Mouse (Mus musculus): ENCODE results near the gene Atg101. TPM values are rescaled to one million over a fixed set of nuclear protein-coding genes. Genes with fewer than 3 reads are reported as not detected.

The Atg101 gene
- polyA plus RNA-seq, 1 experiment from 2014 or later, result 74.4 TPM

DNA sequence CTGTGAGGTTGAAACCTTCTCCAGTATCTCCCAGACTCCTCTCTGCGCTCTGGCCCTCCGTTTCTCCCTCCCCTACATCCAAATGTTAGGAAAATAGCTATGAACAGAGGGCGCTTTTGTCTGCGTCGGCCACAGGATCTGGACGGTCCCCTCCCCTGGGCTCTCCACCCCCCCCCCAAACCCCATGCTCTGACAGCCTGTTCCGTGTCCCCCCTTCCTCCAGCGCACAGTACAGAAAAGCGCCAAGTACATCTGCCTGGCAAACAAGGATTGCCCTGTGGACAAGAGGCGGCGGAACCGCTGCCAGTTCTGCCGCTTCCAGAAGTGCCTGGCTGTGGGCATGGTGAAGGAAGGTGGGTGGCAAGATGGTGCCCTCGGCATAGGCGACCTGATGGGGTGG lies 12.6 kb upstream of the Atg101 start:
- no peak overlapping the region for H3K4me3 ChIP-seq (ENCODE audit: low read depth, low read length)
- H3K9me3 ChIP-seq (ENCODE audit: control insufficient read depth, low read length), result no peaks in the 10 kb centered on the region
- peaks cover 2% of the 10 kb centered on the region; the same call in 1 of the 2 replicates for H3K36me3 ChIP-seq (ENCODE audit: control insufficient read depth, insufficient read depth, low read length)
- H3K27me3 ChIP-seq (ENCODE audit: control insufficient read depth, insufficient read depth, low read length), result peaks cover 12% of the 10 kb centered on the region
- H3K27ac ChIP-seq (ENCODE audit: low read depth, low read length), result no peak overlapping the region
- 85% methylated on average over 15 of the region's 15 CpGs for WGBS
- H3K4me1 ChIP-seq (ENCODE audit: control insufficient read depth, insufficient read depth, low read length), result 0 out of 2 replicates have a peak, but pooled peaks cover 2% of the 10 kb centered on the region
- no peak overlapping the region for H3K9ac ChIP-seq (ENCODE audit: low read length)
- no peak for ATAC-seq (ENCODE audit: insufficient read depth, low FRiP score, low TSS enrichment)
- H3K4me2 ChIP-seq (ENCODE audit: low read depth), result no peak overlapping the region
- DNase-seq (ENCODE audit: low spot score), result no peak

DNA sequence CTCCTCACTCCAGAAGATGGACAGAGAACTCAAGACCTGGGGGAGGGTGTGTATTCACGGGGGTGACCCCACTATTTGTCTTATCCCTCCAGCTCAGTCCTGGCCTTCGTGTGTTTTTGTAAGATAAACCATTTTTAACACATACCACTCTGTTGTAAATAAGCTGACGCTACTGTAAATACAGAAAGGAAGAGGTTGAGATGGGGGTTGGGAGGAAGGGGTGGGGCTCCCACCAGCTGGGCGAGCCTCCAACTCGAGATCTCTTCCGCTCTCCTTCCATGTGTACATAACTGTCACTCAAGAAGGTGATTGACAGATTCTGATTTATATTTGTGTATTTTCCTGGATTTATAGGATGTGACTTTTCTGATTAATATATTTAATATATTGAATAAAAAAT lies 9.7 kb upstream of the Atg101 start:
- Histone ChIP-seq H3K4me3 (ENCODE audit: low read depth, low read length) (no peak overlapping the region), H3K9me3 (ENCODE audit: control insufficient read depth, low read length) (no peaks in the 10 kb centered on the region), H3K27me3 (ENCODE audit: control insufficient read depth, insufficient read depth, low read length) (no peaks in the 10 kb centered on the region), H3K4me1 (ENCODE audit: control insufficient read depth, insufficient read depth, low read length) (peaks cover 2% of the 10 kb centered on the region; the same call in 1 of the 2 replicates), H3K36me3 (ENCODE audit: control insufficient read depth, insufficient read depth, low read length) (peaks cover 2% of the 10 kb centered on the region; the same call in 1 of the 2 replicates), H3K9ac (ENCODE audit: low read length) (no peak overlapping the region), H3K4me2 (ENCODE audit: low read depth) (no peak overlapping the region), H3K27ac (ENCODE audit: low read depth, low read length) (no peak overlapping the region)
- no peak for ATAC-seq (ENCODE audit: insufficient read depth, low FRiP score, low TSS enrichment)
- WGBS, result 80% methylated on average over 6 of the region's 6 CpGs
- no peak for DNase-seq (ENCODE audit: low spot score)

DNA sequence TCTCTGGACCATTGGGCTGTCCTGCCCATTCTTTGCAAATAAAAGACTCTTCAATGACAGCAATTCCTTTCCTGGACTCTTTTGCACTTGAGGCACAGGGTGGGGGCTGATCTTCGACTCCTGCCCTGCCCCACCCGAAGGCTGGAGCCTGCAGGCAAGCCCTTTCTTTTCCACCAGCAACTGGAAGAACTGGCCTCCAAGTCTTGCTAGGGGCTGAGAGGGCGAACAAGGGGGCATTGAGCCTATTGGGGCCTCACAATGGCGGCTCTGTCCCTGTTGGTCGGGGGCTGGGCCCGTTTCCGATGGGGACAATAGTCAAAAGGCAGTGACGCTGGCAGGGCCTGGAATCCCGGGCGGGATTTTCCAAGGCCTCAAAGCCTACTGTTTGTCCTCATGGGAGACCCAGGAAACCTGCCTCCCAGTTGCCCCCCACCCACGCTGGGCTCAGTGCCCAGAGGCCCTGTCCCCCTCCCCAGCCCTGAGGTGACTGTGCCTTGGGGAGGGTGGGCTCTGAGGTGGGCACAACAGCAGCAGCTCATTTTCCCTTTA lies 6.6 kb upstream of the Atg101 start:
- Histone ChIP-seq H3K4me2 (ENCODE audit: low read depth) (no peak overlapping the region), H3K4me3 (ENCODE audit: low read depth, low read length) (no peak overlapping the region), H3K9ac (ENCODE audit: low read length) (no peak overlapping the region; the same call in 1 of the 2 replicates), H3K27ac (ENCODE audit: low read depth, low read length) (peak overlapping the region; percentile 77), H3K9me3 (ENCODE audit: control insufficient read depth, low read length) (no peaks in the 10 kb centered on the region), H3K4me1 (ENCODE audit: control insufficient read depth, insufficient read depth, low read length) (peaks cover 2% of the 10 kb centered on the region; the same call in 1 of the 2 replicates), H3K27me3 (ENCODE audit: control insufficient read depth, insufficient read depth, low read length) (no peaks in the 10 kb centered on the region), H3K36me3 (ENCODE audit: control insufficient read depth, insufficient read depth, low read length) (peaks cover 1% of the 10 kb centered on the region; the same call in 1 of the 2 replicates)
- WGBS, result 40% methylated on average over 11 of the region's 11 CpGs
- ATAC-seq (ENCODE audit: insufficient read depth, low FRiP score, low TSS enrichment), result peak; percentile 38; the same call in 1 of the 2 replicates
- peak; percentile 55 for DNase-seq (ENCODE audit: low spot score)

DNA sequence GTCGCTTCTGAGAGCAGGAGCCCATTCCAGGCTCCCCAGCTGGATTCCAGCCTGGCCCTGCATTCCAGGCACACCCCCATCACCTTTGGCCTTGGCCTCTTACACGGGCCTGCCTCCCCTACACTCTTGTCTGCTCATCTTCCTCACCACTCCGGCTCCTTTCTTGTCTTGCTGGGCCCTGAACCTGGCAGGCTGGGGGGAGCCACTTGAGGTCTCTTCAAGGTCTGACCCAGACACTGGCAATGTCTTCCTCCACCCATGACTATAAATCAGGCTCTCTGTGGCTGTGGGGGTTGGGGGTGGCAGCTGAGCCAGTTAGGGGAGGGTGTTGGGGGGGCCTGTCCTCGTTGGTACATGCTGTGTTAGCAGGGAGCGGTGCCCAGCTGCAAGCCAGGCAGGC lies 5.5 kb upstream of the Atg101 start:
- WGBS, result 49% methylated on average over 5 of the region's 5 CpGs

DNA sequence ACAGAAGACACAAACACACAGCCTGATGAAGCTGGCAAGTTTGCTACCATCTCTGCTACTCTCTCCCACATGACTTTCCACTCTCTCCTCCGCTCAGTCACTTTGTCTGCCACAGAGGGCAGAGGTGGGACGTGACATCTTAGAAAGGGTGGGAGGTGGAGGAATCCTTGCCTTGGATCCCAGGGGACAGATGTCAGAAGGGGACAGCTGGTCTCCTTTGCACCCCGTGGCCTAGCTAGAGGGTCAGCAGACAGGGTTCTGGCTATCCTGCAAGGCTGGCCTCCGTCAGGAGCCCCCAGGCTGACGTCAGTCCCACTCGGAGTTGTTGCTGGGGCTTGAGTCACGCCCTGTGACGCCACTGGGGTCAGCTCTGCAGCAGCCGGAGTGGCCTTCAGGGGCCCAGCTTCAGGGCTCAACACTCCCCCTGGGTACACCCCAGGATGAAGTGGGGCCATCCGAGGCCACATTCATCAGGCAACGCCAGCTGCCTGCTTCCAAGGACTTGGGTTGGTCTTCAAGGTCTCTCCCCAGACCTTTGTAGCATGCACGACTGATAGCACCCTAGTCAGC lies 4.6 kb upstream of the Atg101 start:
- 71% methylated on average over 12 of the region's 12 CpGs for WGBS
- Histone ChIP-seq H3K36me3 (ENCODE audit: control insufficient read depth, insufficient read depth, low read length) (no peaks in the 10 kb centered on the region), H3K9ac (ENCODE audit: low read length) (peak overlapping the region; percentile 11; the same call in 1 of the 2 replicates), H3K4me1 (ENCODE audit: control insufficient read depth, insufficient read depth, low read length) (peaks cover 2% of the 10 kb centered on the region; the same call in 1 of the 2 replicates), H3K9me3 (ENCODE audit: control insufficient read depth, low read length) (no peaks in the 10 kb centered on the region), H3K27ac (ENCODE audit: low read depth, low read length) (no peak overlapping the region), H3K4me3 (ENCODE audit: low read depth, low read length) (no peak overlapping the region), H3K27me3 (ENCODE audit: control insufficient read depth, insufficient read depth, low read length) (no peaks in the 10 kb centered on the region), H3K4me2 (ENCODE audit: low read depth) (no peak overlapping the region)
- DNase-seq (ENCODE audit: low spot score) (no peak), ATAC-seq (ENCODE audit: insufficient read depth, low FRiP score, low TSS enrichment) (no peak)

More for the DNA sequence above, 5.5 kb upstream of the Atg101 start:
- Histone ChIP-seq H3K27ac (ENCODE audit: low read depth, low read length) (no peak overlapping the region), H3K9ac (ENCODE audit: low read length) (no peak overlapping the region), H3K9me3 (ENCODE audit: control insufficient read depth, low read length) (no peaks in the 10 kb centered on the region), H3K4me1 (ENCODE audit: control insufficient read depth, insufficient read depth, low read length) (peaks cover 2% of the 10 kb centered on the region; the same call in 1 of the 2 replicates), H3K4me3 (ENCODE audit: low read depth, low read length) (no peak overlapping the region), H3K36me3 (ENCODE audit: control insufficient read depth, insufficient read depth, low read length) (no peaks in the 10 kb centered on the region), H3K27me3 (ENCODE audit: control insufficient read depth, insufficient read depth, low read length) (no peaks in the 10 kb centered on the region), H3K4me2 (ENCODE audit: low read depth) (no peak overlapping the region)
- DNase-seq (ENCODE audit: low spot score), result no peak
- no peak for ATAC-seq (ENCODE audit: insufficient read depth, low FRiP score, low TSS enrichment)

DNA sequence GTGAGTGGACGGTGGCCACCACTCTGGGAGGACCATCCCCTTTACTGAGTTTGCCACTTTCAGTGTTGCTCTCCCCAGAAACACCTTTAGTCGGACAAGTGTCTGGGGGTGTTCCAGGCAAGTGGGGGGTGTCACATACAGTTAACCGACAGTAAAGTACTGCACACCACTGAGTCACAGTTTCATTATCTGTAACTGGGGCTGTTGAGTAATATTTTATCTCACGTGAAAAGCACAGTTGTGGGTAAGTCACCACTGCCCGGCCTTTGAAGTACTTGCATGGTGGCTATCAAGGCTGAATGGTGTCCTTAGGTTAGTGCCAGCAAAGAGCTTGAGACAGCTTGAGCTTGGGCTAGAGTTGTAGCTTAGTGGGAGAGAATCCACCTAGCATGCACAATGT lies 1.6 kb upstream of the Atg101 start:
- Histone ChIP-seq H3K27ac (ENCODE audit: low read depth, low read length) (no peak overlapping the region), H3K27me3 (ENCODE audit: control insufficient read depth, insufficient read depth, low read length) (no peaks in the 10 kb centered on the region), H3K9me3 (ENCODE audit: control insufficient read depth, low read length) (no peaks in the 10 kb centered on the region), H3K4me2 (ENCODE audit: low read depth) (no peak overlapping the region), H3K4me1 (ENCODE audit: control insufficient read depth, insufficient read depth, low read length) (peaks cover 9% of the 10 kb centered on the region), H3K36me3 (ENCODE audit: control insufficient read depth, insufficient read depth, low read length) (no peaks in the 10 kb centered on the region), H3K4me3 (ENCODE audit: low read depth, low read length) (no peak overlapping the region), H3K9ac (ENCODE audit: low read length) (no peak overlapping the region)
- ATAC-seq (ENCODE audit: insufficient read depth, low FRiP score, low TSS enrichment) (no peak), DNase-seq (ENCODE audit: low spot score) (no peak)
- 81% methylated on average over 5 of the region's 5 CpGs for WGBS

DNA sequence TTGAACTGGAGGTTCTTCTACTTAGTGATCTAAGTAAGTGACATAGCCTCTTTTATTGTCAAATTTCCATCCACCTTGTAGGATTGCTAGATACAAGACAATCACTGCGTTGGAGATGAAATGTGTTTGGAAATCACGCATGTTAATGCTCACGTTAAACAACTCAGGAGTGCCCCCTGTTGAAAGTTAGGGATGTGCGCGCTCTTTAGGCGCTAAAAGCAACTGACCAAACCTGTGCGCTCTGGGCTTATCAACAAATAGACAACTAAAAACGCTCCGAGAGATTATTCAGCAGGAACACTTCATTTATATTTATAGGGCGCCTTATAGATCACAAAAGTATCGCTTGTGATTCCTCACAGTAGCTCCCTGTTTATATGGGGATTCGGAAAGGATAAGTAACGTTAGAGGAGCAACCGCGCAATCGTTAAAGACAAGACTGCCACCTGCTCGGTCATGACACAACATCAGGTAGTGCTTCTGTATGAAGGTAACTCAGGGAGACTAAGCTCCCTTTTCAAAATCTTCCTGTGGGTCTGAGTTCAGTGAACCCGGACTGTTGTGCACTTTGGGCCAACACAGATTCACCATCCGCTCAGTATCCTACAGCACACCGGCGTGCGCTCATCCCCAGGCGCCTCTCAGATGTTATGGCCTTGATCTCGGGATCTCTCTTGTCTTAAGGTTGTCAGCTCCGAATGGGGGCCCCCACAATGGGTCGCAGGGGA lies 725 bp upstream of the Atg101 start:
- 2% methylated on average over 26 of the region's 26 CpGs for WGBS
- ATAC-seq (ENCODE audit: insufficient read depth, low FRiP score, low TSS enrichment) (peak; percentile 21; the same call in 1 of the 2 replicates), DNase-seq (ENCODE audit: low spot score) (peak; percentile 55)
- no peaks in the 10 kb centered on the region for H3K36me3 ChIP-seq (ENCODE audit: control insufficient read depth, insufficient read depth, low read length)
- no peaks in the 10 kb centered on the region for H3K9me3 ChIP-seq (ENCODE audit: control insufficient read depth, low read length)
- no peaks in the 10 kb centered on the region for H3K27me3 ChIP-seq (ENCODE audit: control insufficient read depth, insufficient read depth, low read length)
- H3K4me3 ChIP-seq (ENCODE audit: low read depth, low read length), result peak overlapping the region; percentile 79
- peak overlapping the region; percentile 79 for H3K9ac ChIP-seq (ENCODE audit: low read length)
- H3K4me1 ChIP-seq (ENCODE audit: control insufficient read depth, insufficient read depth, low read length), result peaks cover 7% of the 10 kb centered on the region
- peak overlapping the region; percentile 95 for H3K4me2 ChIP-seq (ENCODE audit: low read depth)
- H3K27ac ChIP-seq (ENCODE audit: low read depth, low read length), result no peak overlapping the region

DNA sequence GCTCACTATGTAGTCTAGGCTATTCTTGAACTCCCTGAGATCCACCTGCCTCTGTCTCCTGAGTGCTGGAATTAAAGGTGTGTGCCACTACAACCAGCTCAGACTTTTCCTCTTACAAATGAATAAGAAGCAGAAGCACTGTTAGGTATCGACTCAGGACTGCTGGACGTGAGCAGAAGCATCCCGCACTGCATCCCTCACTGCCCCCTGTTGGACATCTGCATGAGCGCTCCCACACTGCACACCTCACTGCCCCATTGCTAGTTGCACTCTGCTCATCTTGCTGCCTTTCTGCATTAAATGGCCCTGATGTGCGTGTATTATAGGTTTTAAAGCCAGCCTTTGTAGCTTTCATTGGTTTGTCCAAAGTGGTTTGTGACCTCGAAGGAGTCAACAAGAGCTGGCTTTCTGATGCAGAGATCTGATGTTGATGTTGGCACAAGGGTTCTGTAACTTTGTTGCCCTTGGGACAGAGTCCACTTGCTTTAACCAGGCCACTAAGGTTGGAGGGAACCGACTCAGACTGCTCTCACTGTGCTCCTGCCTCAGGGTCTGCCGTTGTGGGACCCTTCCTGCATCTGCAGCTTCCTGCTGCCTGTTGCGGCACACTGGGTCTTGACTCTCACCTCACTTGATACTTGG lies 2.2 kb downstream of the Atg101 start:
- peaks cover 4% of the 10 kb centered on the region; the same call in 1 of the 2 replicates for H3K36me3 ChIP-seq (ENCODE audit: control insufficient read depth, insufficient read depth, low read length)
- ATAC-seq (ENCODE audit: insufficient read depth, low FRiP score, low TSS enrichment), result no peak

More for the DNA sequence above, 2.2 kb downstream of the Atg101 start:
- DNase-seq (ENCODE audit: low spot score), result no peak
- H3K9ac ChIP-seq (ENCODE audit: low read length), result no peak overlapping the region
- H3K27me3 ChIP-seq (ENCODE audit: control insufficient read depth, insufficient read depth, low read length), result no peaks in the 10 kb centered on the region
- no peak overlapping the region for H3K4me2 ChIP-seq (ENCODE audit: low read depth)
- H3K9me3 ChIP-seq (ENCODE audit: control insufficient read depth, low read length), result no peaks in the 10 kb centered on the region
- 78% methylated on average over 9 of the region's 9 CpGs for WGBS
- H3K4me3 ChIP-seq (ENCODE audit: low read depth, low read length), result no peak overlapping the region
- H3K27ac ChIP-seq (ENCODE audit: low read depth, low read length), result no peak overlapping the region
- H3K4me1 ChIP-seq (ENCODE audit: control insufficient read depth, insufficient read depth, low read length), result peaks cover 7% of the 10 kb centered on the region
